Mouse (Mus musculus) liver, embryonic 11.5 days (tissue): Measurements from ENCODE around the gene Odr4. TPM values are rescaled to one million over a fixed set of nuclear protein-coding genes. Genes with fewer than 3 reads are reported as not detected.

Experiments used
- ATAC-seq: fragments of 200-750 bp; cut with Nextera tagmentation; replicated peaks from 2 replicates; pipeline ENCODE4 v1.8.0; 2017; ENCODE audit warnings: moderate number of reproducible peaks, mild to moderate bottlenecking, moderate TSS enrichment, moderate library complexity; ENCODE audit not compliant: low FRiP score
- DNase-seq: peaks from one replicate; pipeline ENCODE4 v3.0.0-alpha.2; 2017; ENCODE audit warnings: low spot score
- H3K27ac ChIP-seq: fragments of 300-500 bp; sonication (generic); 2 replicates; pipeline ENCODE4 v1.5.1; 2014; ENCODE audit warnings: mild to moderate bottlenecking, low read depth, low read length, control low read depth
- H3K27me3 ChIP-seq: fragments of 300-500 bp; sonication (generic); replicated peaks from 2 replicates; pipeline ENCODE4 v1.6.1; 2014; ENCODE audit warnings: low read length, mixed read lengths; ENCODE audit not compliant: control insufficient read depth, insufficient read depth
- H3K36me3 ChIP-seq: fragments of 300-500 bp; sonication (generic); 2 replicates; pipeline ENCODE4 v1.6.1; 2014; ENCODE audit warnings: mild to moderate bottlenecking, low read length, moderate library complexity, mixed read lengths; ENCODE audit not compliant: control insufficient read depth, insufficient read depth
- H3K4me1 ChIP-seq: fragments of 300-500 bp; sonication (generic); replicated peaks from 2 replicates; pipeline ENCODE4 v1.6.1; 2014; ENCODE audit warnings: low read length, mixed read lengths; ENCODE audit not compliant: control insufficient read depth, insufficient read depth
- H3K4me2 ChIP-seq: fragments of 300-500 bp; sonication (generic); 2 replicates; pipeline ENCODE4 v1.6.1; 2014; ENCODE audit warnings: mild to moderate bottlenecking, control low read depth, moderate library complexity
- H3K4me3 ChIP-seq: fragments of 300-500 bp; sonication (generic); 2 replicates; pipeline ENCODE4 v1.5.1; 2014; ENCODE audit warnings: low read depth, low read length, control low read depth
- H3K9ac ChIP-seq: fragments of 300-500 bp; sonication (generic); 2 replicates; pipeline ENCODE4 v1.6.1; 2014; ENCODE audit warnings: low read depth, low read length, control low read depth
- H3K9me3 ChIP-seq: fragments of 300-500 bp; sonication (generic); 2 replicates; pipeline ENCODE4 v1.6.1; 2016; ENCODE audit warnings: low read length, inconsistent platforms, mixed read lengths; ENCODE audit not compliant: control insufficient read depth
- WGBS: fragments of 180-500 bp; shearing (Covaris S2); extraction: QIAGEN DNeasy Blood & Tissue Kit; methylation state at CpG from one replicate; pipeline ENCODE4 v1.1.7; 2014; 5-methylcytosine and 5-hydroxymethylcytosine counted together
- polyA plus RNA-seq: library from polyadenylated mRNA; unstranded; fragments of >200 nt; fragmentation: Nextera tagmentation; extraction: Ambion mirVana; gene quantifications from 2 replicates; pipeline ENCODE4 v1.2.1, GENCODE M21; 2014

Odr4 gene
- polyA plus RNA-seq, 1 experiment from 2014 or later: 31.2 TPM

GRCm38 (mm10) chr1:150404555-150404954 is 11.7 kb upstream of the Odr4 start:
- WGBS: 93% methylated on average over 3 of the region's 3 CpGs
- no peak overlapping the region for H3K27ac ChIP-seq

GRCm38 (mm10) chr1:150403914-150404313 is 11.0 kb upstream of the Odr4 start:
- WGBS: 90% methylated on average over 3 of the region's 3 CpGs
- Histone ChIP-seq H3K4me2 (no peak overlapping the region), H3K9me3 (no peaks in the 10 kb centered on the region), H3K36me3 (peaks cover 25% of the 10 kb centered on the region; the same call in 1 of the 2 replicates), H3K4me3 (no peak overlapping the region), H3K27me3 (no peaks in the 10 kb centered on the region), H3K4me1 (no peaks in the 10 kb centered on the region), H3K9ac (no peak overlapping the region), H3K27ac (no peak overlapping the region)
- ATAC-seq: no peak
- DNase-seq: no peak

More at GRCm38 (mm10) chr1:150404555-150404954, 11.7 kb upstream of the Odr4 start:
- no peak overlapping the region for H3K9ac ChIP-seq
- H3K4me1 ChIP-seq: no peaks in the 10 kb centered on the region
- H3K4me3 ChIP-seq: no peak overlapping the region
- no peaks in the 10 kb centered on the region for H3K27me3 ChIP-seq
- H3K4me2 ChIP-seq: no peak overlapping the region
- peaks cover 31% of the 10 kb centered on the region; the same call in 1 of the 2 replicates for H3K36me3 ChIP-seq
- DNase-seq: no peak
- no peaks in the 10 kb centered on the region for H3K9me3 ChIP-seq
- ATAC-seq: no peak

DNA sequence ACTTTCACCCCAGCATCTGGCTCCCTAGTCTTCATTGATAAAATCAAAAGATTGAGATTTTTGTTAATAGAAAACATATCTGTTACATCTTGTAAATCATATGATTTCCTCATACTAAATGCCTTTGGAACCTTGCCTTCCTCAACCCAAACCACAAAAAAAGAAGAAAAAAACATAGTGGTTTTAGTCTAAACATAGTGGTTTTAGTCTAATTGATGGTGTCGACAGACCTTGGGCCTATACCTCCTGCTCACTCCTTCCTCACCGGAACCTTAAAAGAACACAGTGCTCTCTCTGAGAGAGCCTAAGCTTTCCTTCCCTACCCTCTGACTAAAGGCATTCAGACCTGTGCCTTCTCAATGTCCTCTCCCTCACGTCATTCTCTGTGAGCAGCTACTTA is 3.1 kb upstream of the Odr4 start:
- Histone ChIP-seq H3K27ac (no peak overlapping the region), H3K9ac (no peak overlapping the region), H3K9me3 (no peaks in the 10 kb centered on the region), H3K4me1 (peaks cover 4% of the 10 kb centered on the region; the same call in 1 of the 2 replicates), H3K4me3 (no peak overlapping the region), H3K4me2 (no peak overlapping the region), H3K27me3 (no peaks in the 10 kb centered on the region), H3K36me3 (peaks cover 18% of the 10 kb centered on the region)
- DNase-seq (no peak), ATAC-seq (no peak)
- WGBS: 86% methylated on average over 3 of the region's 3 CpGs

GRCm38 (mm10) chr1:150393488-150393852 is 590 bp upstream of the Odr4 start:
- ATAC-seq: peak; percentile 32
- H3K27ac ChIP-seq: peak overlapping the region; percentile 91
- peaks cover 21% of the 10 kb centered on the region for H3K36me3 ChIP-seq
- peaks cover 4% of the 10 kb centered on the region; the same call in 1 of the 2 replicates for H3K4me1 ChIP-seq
- DNase-seq: no peak
- no peaks in the 10 kb centered on the region for H3K9me3 ChIP-seq
- H3K9ac ChIP-seq: peak overlapping the region; percentile 93
- WGBS: 0% methylated on average over 27 of the region's 27 CpGs
- peak overlapping the region; percentile 60 for H3K4me2 ChIP-seq
- no peaks in the 10 kb centered on the region for H3K27me3 ChIP-seq
- peak overlapping the region; percentile 84 for H3K4me3 ChIP-seq

DNA sequence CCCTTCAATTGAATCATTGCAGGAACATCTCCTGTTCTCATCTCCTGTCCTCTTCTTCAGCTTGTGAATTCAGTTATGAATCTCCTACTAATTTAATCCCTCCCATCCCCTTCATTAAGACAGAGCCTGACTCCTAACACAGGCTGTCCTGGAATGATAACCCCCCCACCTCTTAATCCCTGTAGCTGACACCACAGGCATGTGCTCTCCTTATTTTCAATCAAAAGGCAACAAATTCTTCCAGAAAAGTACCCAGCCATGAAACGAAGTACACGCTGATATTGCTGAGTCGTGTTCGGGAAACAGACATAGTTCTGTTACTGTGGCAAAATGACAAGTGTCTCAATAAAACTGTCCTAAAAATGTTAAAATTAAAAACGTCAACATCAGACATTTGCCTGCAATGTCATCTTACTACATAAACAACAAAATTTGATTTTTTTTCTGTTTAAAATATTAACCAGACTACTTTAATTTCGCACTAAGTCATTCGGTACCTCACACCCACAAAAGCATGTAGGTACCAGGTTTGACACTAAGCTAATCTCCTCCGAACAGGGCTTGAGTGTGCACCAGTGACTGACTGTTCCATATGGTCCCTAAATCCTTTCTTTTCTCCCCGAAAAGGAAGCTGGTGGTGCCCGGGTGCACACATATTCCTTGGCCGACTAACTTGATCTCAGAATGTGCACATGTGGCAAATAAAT is 796 bp downstream of the Odr4 start:
- Histone ChIP-seq H3K4me1 (peaks cover 4% of the 10 kb centered on the region; the same call in 1 of the 2 replicates), H3K4me2 (peak overlapping the region; percentile 81), H3K4me3 (peak overlapping the region; percentile 84), H3K9ac (peak overlapping the region; percentile 74), H3K9me3 (no peaks in the 10 kb centered on the region), H3K27ac (peak overlapping the region; percentile 70; the same call in 1 of the 2 replicates), H3K27me3 (no peaks in the 10 kb centered on the region), H3K36me3 (peaks cover 16% of the 10 kb centered on the region)
- WGBS: 15% methylated on average over 11 of the region's 11 CpGs
- peak; percentile 16 for ATAC-seq
- DNase-seq: no peak

GRCm38 (mm10) chr1:150389390-150390129 is 3.3 kb downstream of the Odr4 start:
- 91% methylated on average over 6 of the region's 6 CpGs for WGBS
- peaks cover 4% of the 10 kb centered on the region; the same call in 1 of the 2 replicates for H3K4me1 ChIP-seq
- no peak overlapping the region for H3K27ac ChIP-seq
- H3K27me3 ChIP-seq: no peaks in the 10 kb centered on the region
- ATAC-seq (no peak), DNase-seq (no peak)
- H3K9me3 ChIP-seq: no peaks in the 10 kb centered on the region
- no peak overlapping the region for H3K9ac ChIP-seq
- peaks cover 10% of the 10 kb centered on the region; the same call in 1 of the 2 replicates for H3K36me3 ChIP-seq
- no peak overlapping the region for H3K4me3 ChIP-seq
- H3K4me2 ChIP-seq: no peak overlapping the region

GRCm38 (mm10) chr1:150387572-150387971 is 5.3 kb downstream of the Odr4 start:
- 88% methylated on average over 9 of the region's 9 CpGs for WGBS
- Histone ChIP-seq H3K27me3 (no peaks in the 10 kb centered on the region), H3K36me3 (peaks cover 10% of the 10 kb centered on the region; the same call in 1 of the 2 replicates), H3K4me1 (peaks cover 4% of the 10 kb centered on the region; the same call in 1 of the 2 replicates), H3K27ac (no peak overlapping the region), H3K9ac (no peak overlapping the region), H3K9me3 (no peaks in the 10 kb centered on the region), H3K4me3 (no peak overlapping the region), H3K4me2 (no peak overlapping the region)
- ATAC-seq (no peak), DNase-seq (no peak)

DNA sequence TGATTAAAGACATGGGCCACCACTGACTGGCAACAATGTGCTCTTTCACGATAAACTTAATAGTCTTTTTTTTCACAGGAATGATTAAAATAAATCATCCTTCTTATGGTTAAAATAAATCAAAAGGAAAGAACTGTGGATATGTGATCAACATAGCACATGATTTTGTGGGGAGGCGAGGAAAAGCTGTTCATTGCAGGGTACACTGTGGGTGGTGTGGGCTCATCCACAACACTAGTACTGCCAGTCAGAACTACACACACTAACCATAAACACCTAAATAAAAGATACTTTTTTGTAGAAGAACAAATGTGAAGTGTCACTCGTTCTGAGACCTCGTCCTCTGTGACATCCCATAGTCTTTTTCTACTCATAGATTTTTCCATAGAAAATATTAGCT is 8.7 kb downstream of the Odr4 start:
- Histone ChIP-seq H3K36me3 (peaks cover 10% of the 10 kb centered on the region; the same call in 1 of the 2 replicates), H3K27me3 (no peaks in the 10 kb centered on the region), H3K9me3 (no peaks in the 10 kb centered on the region), H3K4me1 (no peaks in the 10 kb centered on the region), H3K27ac (no peak overlapping the region), H3K9ac (no peak overlapping the region), H3K4me2 (no peak overlapping the region), H3K4me3 (no peak overlapping the region)
- DNase-seq (no peak), ATAC-seq (no peak)
- 94% methylated on average over 4 of the region's 4 CpGs for WGBS
